Mouse (Mus musculus) cerebellum, postnatal 36 days (tissue): Measurements from ENCODE around the gene Ankrd28.
A peak's percentile ranks its signal among the peaks of the same experiment; 100 is the strongest.

Experiments
- DNase-seq, 2 experiments: peaks; one replicate each; pipeline ENCODE4 v3.0.0; 2021 to 2022; ENCODE audit warnings: mixed read lengths in 2 of 2

The Ankrd28 gene

GRCm38 (mm10) chr14:31700376-31700775 lies 130.1 kb downstream of the Ankrd28 start:
- DNase-seq: no peak

GRCm38 (mm10) chr14:31697755-31698154 lies 132.7 kb downstream of the Ankrd28 start:
- no peak for DNase-seq

GRCm38 (mm10) chr14:31697346-31697745 lies 133.1 kb downstream of the Ankrd28 start:
- DNase-seq: peak; percentile 43 to 44

- DNase-seq: no peak
These were observed 133.5 kb downstream of the Ankrd28 start for GRCm38 (mm10) chr14:31696985-31697303.

- DNase-seq: no peak
These were observed 134.1 kb downstream of the Ankrd28 start for GRCm38 (mm10) chr14:31696206-31696984.

- DNase-seq: no peak
These were observed 137.9 kb downstream of the Ankrd28 start for GRCm38 (mm10) chr14:31692536-31692935.

GRCm38 (mm10) chr14:31686231-31686630 lies 144.2 kb downstream of the Ankrd28 start:
- no peak for DNase-seq

- no peak for DNase-seq
These were observed 144.8 kb downstream of the Ankrd28 start for GRCm38 (mm10) chr14:31685680-31686079.

GRCm38 (mm10) chr14:31684343-31685040 lies 146.0 kb downstream of the Ankrd28 start:
- DNase-seq: no peak

- no peak for DNase-seq
These were observed 146.8 kb downstream of the Ankrd28 start for GRCm38 (mm10) chr14:31683610-31684009.

GRCm38 (mm10) chr14:31681931-31682555 lies 148.4 kb downstream of the Ankrd28 start:
- no peak for DNase-seq

GRCm38 (mm10) chr14:31681291-31681690 lies 149.2 kb downstream of the Ankrd28 start:
- DNase-seq: no peak

- DNase-seq: no peak
These were observed 149.8 kb downstream of the Ankrd28 start for GRCm38 (mm10) chr14:31680656-31681055.

GRCm38 (mm10) chr14:31671635-31672320 lies 158.7 kb downstream of the Ankrd28 start:
- no peak for DNase-seq

- no peak for DNase-seq
These were observed 160.6 kb downstream of the Ankrd28 start for GRCm38 (mm10) chr14:31669642-31670490.

GRCm38 (mm10) chr14:31669161-31669611 lies 161.3 kb downstream of the Ankrd28 start:
- peak; percentile 42 to 59 for DNase-seq

- no peak for DNase-seq
These were observed 162.1 kb downstream of the Ankrd28 start for GRCm38 (mm10) chr14:31668326-31668725.

GRCm38 (mm10) chr14:31667741-31668140 lies 162.7 kb downstream of the Ankrd28 start:
- no peak for DNase-seq

GRCm38 (mm10) chr14:31666931-31667705 lies 163.3 kb downstream of the Ankrd28 start:
- no peak for DNase-seq

- DNase-seq: no peak
These were observed 164.9 kb downstream of the Ankrd28 start for GRCm38 (mm10) chr14:31665566-31665940.

- DNase-seq: no peak
These were observed 165.4 kb downstream of the Ankrd28 start for GRCm38 (mm10) chr14:31664903-31665565.
